11 mouse cellular contexts compared by ENCODE assay signal in the genomic region with DNA sequence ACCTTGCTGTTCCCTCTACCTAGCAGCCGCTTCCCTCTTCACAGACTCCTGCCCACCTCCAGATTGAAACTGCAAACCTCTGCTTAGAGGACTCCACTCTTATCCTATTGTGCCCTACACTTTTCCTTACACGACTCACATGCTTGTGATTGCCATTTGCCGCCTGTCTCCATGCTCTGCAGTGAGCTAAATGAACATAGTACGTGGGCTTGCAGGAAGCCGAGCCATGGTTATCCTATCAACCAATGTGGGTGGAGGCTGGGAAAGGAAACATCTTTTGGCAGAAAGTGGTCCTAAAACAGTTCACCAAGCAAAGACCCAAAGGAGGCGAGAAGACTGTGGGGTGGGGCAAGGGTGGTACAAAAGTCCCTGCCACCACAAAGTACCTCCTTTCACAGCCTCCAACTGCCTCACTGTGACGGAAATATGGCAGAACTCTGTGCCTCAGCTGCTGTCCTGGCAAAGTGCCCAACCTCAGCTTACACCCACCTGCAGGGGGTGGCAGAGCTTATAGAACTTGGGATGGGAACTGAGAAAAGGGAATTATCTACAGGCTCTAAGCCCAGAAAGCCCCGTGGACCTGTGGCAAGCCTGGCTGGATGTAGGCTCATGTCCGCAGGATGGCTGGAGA.
DNase-seq lines count a peak whose midpoint lies in the region; ATAC-seq and TF ChIP-seq lines count a peak whose summit lies in the region.
"Had no signal": no experiment of that assay in that cellular context is flagged by ENCODE, and none has a peak within 500 bp of the region (broad histone marks: within the 10 kb centered on the region; RNA-seq: fewer than 3 reads in every experiment).

No protein-coding gene starts in this region.

- peak; percentile 35 for DNase-seq in kidney, postnatal 10 days
- DNase-seq in kidney, postnatal 25 days = no peak
- DNase-seq in left cerebral cortex, adult 11 months (ENCODE audit: low spot score) = peak; percentile 61
- DNase-seq in right cerebral cortex, postnatal 14 days = peak; percentile 76
- DNase-seq in embryo, embryonic 9.5 days (ENCODE audit: extremely low spot score) = no peak
- no peak for DNase-seq in urinary bladder, adult 2 months (ENCODE audit: low spot score)

- TF ChIP-seq POLR2A in cortical plate, adult 2 months (IDR thresholded peaks at IDR 0.05; ENCODE audit: extremely low read depth, insufficient read depth, low read length) = no peak

- no peak for ATAC-seq in erythroblast, adult 5-6 weeks (replicated peaks; ENCODE audit: low FRiP score, poor library complexity, severe bottlenecking)
- ATAC-seq: Patski had no signal

- TF ChIP-seq CTCF in cortical plate, adult 2 months (IDR thresholded peaks at IDR 0.05; ENCODE audit: extremely low read depth, insufficient read depth, low read length) = 0 out of 2 replicates have a peak, but pooled peaks have one; percentile 11

- H3K4me3 ChIP-seq in cortical plate, adult 2 months (ENCODE audit: insufficient read depth, low read length) = no peak overlapping the region
- H3K4me3 ChIP-seq: erythroblast, embryonic 14.5 days; lung, embryonic 15.5 days had no signal

- H3K4me1 ChIP-seq in cortical plate, adult 2 months (ENCODE audit: control insufficient read depth, insufficient read depth, low read length) = peaks cover 8% of the 10 kb centered on the region

- H3K27ac ChIP-seq in cortical plate, adult 2 months (ENCODE audit: insufficient read depth, low read length) = no peak overlapping the region
- H3K27ac ChIP-seq: lung, embryonic 15.5 days had no signal

Comparison
In these comparisons a context has a peak if more than half of its experiments do, and no peak if none do; other contexts are left out.
1. DNase-seq: peak in kidney, postnatal 10 days (single experiment), left cerebral cortex, adult 11 months (single experiment) and right cerebral cortex, postnatal 14 days (single experiment); none in kidney, postnatal 25 days (0 of 2), embryo, embryonic 9.5 days (single experiment) and urinary bladder, adult 2 months (single experiment).